Mouse (Mus musculus) retina, adult 2 months (tissue): Measurements from ENCODE around the gene Eps8.
"Not testable (repeated sequence)": the region's sequence is repeated elsewhere in the genome, so short reads cannot be mapped to it uniquely, and the experiment has no call there.

Source experiments
- DNase-seq: peaks from one replicate; pipeline ENCODE4 v3.0.0-alpha.2; 2012; ENCODE audit warnings: low read depth, low spot score

Gene Eps8

DNA sequence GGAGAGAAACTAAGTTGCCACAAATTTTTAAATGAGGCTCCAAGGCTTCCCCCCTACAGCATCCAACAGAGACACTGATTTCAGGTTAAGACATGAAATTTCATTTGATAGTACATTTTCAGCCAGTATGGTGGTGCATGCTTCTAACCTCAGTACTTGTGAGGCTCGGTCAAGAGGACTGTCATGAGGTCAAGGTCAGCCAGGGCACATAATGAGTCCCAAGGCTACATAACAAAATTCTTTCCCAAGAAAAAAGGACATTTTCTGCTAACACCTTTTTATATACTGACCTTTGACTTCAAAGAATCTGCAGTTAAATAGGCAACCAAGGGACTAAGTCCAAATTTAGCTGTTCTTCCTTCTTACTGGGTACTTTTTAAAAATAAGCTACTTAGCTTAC lies 181.2 kb downstream of the Eps8 start:
- DNase-seq: no peak

DNA sequence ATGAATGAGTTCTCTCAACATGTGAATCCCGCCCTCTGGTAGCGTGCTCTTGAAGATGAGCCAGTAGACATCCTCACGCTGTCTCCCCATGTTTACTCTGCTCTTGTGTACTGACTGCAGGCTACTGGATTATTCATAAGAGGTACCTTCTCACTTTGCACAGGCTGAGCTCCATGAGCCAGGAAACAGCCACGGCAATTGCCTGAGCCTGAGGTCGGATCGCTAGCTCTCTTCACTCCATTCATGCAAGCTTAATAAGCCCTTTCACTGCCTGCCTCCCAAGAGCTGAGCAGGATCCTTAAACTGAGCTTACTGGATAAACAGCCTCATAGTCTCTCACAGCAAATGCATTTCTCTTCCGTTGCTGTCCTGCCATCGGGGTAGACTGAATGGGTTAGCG lies 182.5 kb downstream of the Eps8 start:
- no peak for DNase-seq

GRCm38 (mm10) chr6:137470901-137471598 lies 183.6 kb downstream of the Eps8 start:
- peak; percentile 79 for DNase-seq

DNA sequence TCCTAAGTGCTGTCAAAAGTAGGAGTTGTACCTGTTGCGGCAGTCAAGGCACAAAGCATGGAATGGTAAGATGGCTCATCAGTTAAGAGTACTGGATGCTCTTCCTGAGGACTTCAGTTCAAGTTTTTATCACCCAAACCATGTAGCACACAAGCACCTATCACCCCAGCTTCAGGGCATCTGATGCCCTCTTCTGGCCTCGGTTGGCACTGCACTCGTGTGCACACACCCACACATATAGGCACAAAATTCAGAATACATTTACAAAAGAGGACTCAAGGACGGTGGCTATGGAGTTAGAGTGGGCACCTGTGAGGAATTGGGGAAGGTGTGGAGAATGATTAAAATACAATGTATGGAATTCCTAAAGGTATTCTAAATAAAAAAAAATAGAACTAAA lies 185.1 kb downstream of the Eps8 start:
- no peak for DNase-seq

DNA sequence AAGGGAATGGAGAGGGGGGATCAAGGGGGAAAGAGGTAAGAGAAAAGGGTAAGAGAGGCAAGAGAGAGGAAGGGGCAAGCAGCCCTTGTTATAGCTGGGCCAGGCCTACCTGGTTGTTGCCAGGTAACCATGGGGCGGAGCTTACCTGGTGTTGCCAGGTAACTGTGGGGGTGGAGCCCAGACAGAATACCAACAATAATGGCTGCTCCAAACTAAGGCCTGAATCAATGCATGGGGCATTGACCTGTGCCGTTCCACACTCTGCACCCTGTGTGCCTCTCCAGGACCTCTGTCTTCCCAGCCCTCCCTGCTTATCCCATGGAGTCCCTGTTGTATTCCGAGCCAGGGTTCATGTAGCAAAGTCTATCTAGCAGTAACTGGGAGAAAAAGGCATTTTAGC lies 187.0 kb downstream of the Eps8 start:
- DNase-seq: no peak

GRCm38 (mm10) chr6:137466256-137466655 lies 188.4 kb downstream of the Eps8 start:
- no peak for DNase-seq

- no peak for DNase-seq
These were observed 189.4 kb downstream of the Eps8 start for GRCm38 (mm10) chr6:137465253-137465652.

DNA sequence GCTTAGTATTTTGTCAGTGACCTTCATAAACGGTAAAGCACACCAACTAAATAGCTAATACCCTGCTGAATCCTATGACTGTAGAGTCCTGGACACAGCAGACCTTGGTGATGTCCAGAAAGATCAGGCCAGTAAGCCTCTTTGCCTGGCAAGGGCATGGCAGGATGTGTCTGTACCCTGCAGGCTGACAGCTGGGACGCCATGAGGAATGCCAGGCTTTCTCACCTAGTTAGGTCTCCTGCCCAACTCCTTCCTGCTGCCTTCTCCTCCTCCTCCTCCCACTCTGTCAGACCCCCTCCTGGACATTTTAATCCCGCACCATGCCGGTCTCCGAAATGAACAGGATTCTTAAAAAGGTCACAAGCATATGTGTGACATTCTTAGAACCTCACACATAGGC lies 190.9 kb downstream of the Eps8 start:
- DNase-seq: no peak

- DNase-seq: no peak
These were observed 196.5 kb downstream of the Eps8 start for GRCm38 (mm10) chr6:137458136-137458535.

DNA sequence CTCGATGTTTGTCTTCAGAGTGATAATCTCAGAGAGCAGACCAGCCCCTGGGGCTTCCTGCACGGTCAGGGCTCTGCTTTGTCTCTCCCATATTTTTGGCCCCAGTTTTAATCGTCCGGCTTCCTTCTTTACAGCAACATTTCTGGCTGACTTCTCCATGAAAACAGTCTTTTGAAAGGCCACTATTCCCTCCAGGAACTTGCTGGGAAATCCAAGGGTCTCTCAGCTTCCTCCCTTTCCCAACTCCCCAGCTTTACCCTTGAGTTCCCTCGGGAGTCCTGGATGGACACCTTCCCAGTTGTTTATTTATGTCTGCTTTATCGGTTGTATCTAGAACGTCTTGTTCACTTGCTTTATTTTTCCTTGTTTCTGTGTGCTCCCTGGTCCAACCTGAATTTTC lies 197.5 kb downstream of the Eps8 start:
- no peak for DNase-seq

DNA sequence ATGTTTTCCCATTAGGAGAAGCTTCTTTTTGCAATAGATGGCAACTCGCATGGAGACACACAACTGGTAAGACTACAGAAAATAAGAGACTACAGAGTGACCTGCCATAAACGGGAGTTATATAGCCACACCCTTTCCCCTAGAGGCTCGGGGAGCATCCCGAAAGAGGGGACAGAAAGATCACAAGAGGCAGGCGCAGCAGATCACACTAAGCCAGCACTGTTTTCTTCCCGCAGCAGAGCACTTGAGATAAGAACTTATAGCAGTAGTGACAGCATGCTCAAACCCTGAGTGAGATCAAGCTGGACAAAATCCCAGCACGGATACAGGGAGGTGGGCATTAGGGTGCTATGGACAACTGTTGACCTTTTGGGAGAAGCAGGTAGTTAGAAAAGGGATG lies 198.6 kb downstream of the Eps8 start:
- no peak for DNase-seq

DNA sequence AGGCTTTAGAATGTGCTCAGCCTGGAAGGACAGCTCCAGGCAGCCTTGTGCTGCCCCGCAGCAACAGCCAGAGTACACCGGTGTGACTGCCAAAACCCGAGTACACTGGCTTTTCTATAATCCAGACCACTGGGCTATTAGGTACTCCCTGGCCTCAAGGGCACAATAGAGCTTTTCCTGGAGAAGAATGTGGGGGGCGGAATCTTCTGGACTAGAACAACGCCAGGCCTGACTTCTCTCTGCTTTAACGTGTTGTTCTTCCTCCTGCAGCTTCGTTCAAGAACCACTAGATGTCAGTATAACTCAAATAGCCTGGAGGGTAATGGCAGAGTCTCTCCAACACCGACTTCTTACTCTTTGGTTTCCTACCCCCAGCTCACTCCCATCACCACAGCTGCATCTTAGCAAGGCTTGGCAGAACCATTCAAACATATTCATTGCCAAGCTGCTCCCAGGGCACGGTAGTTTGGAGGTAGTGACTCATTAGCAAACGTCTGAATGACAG lies 199.1 kb downstream of the Eps8 start:
- DNase-seq: peak; percentile 62

GRCm38 (mm10) chr6:137446116-137446515 lies 208.6 kb downstream of the Eps8 start:
- not testable (repeated sequence) for DNase-seq

DNA sequence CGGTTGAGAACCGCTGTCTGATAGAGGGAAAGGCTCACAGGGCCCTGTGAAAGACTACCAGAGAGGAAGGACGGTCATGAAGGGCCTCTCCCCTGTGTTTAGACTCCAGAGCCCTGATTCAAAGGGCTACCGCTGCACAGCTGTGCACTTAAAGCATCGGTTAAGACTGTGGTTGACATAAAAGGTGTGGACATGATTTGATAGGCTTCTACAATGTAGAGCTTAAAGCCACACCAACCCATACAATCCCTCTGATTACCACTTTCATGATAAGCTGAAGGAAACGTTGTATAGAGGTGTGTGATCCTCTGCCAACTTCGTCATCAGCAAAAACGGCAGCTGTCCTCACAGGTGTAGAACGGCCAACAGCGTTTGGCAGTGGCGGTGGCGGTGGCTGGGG lies 211.6 kb downstream of the Eps8 start:
- DNase-seq: no peak

- DNase-seq: no peak
These were observed 213.9 kb downstream of the Eps8 start for GRCm38 (mm10) chr6:137440559-137441486.

- DNase-seq: no peak
These were observed 216.6 kb downstream of the Eps8 start for GRCm38 (mm10) chr6:137437902-137438580.

- DNase-seq: no peak
These were observed 217.2 kb downstream of the Eps8 start for GRCm38 (mm10) chr6:137437486-137437885.

DNA sequence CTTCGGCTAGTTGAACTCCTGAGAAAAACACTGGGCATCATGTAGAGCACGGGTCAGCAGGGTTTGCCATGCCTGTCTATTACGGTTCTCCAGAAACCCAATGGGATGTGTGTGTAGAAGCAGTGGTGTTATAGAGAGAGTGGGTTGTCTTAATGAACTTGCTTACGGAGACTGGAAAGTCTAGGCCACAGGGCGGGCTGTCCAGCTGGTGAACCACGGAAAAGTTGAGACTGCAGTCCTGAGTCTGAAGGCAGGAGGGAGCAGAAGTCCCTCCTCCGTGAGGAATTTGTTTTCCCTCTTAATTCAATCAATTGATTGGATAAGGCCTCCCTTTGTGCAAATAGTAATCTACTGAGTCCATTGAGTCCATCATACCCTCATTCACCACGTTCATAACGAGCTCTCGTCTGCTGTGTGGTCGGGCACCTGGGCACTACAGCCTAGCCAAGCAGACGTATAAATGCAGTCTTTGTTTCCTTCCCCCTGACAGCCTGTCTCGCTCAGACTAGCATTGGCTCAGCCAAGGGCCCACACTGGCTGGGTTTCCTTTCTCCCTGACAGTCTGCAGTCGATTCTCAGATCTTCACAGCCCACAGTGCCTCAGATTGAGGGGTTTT lies 221.0 kb downstream of the Eps8 start:
- no peak for DNase-seq
